Mouse (Mus musculus) stomach, embryonic 16.5 days (tissue): ENCODE results near the gene Atp23. TPM values are rescaled to one million over a fixed set of nuclear protein-coding genes. Genes with fewer than 3 reads are reported as not detected.

Experiments
- polyA plus RNA-seq: library from polyadenylated mRNA; unstranded; fragments of >200 nt; fragmentation: Nextera tagmentation; extraction: Ambion mirVana; gene quantifications from 2 replicates; pipeline ENCODE4 v1.2.1, GENCODE M21; 2015

Atp23 gene
- polyA plus RNA-seq, 1 experiment from 2014 or later = 12.0 TPM

Other genes with a start within 250 kb of the Atp23 start
- 49.4 and 53.4 TPM in 2 replicates for gene Ctdsp2, start 77.4 kb upstream of the Atp23 start, polyA plus RNA-seq
- gene Avil, start 99.4 kb upstream of the Atp23 start, polyA plus RNA-seq = 1.0 and 1.9 TPM in 2 replicates
- gene Tsfm, start 129.5 kb upstream of the Atp23 start, polyA plus RNA-seq = 80.4 and 80.6 TPM in 2 replicates
- 49.4 and 49.5 TPM in 2 replicates for gene Mettl1, start 140.1 kb upstream of the Atp23 start, polyA plus RNA-seq
- 1.3 and 1.5 TPM in 2 replicates for gene Eef1akmt3, start 140.2 kb upstream of the Atp23 start, polyA plus RNA-seq
- 0.21 and 0.37 TPM in 2 replicates for gene Cyp27b1, start 146.9 kb upstream of the Atp23 start, polyA plus RNA-seq
- 0.66 and 0.72 TPM in 2 replicates for gene March9, start 158.8 kb upstream of the Atp23 start, polyA plus RNA-seq
- 1,208 and 1,239 TPM in 2 replicates for gene Cdk4, start 162.2 kb upstream of the Atp23 start, polyA plus RNA-seq
- gene Tspan31, start 168.9 kb upstream of the Atp23 start, polyA plus RNA-seq = 158 and 177 TPM in 2 replicates
- 0.09 and 0.62 TPM in 2 replicates for gene Agap2, start 173.9 kb upstream of the Atp23 start, polyA plus RNA-seq
- gene Os9, start 219.8 kb upstream of the Atp23 start, polyA plus RNA-seq = 114 and 128 TPM in 2 replicates